In genomic region chr17:28554021-28554420, GRCm38 (mm10) we compare ENCODE assay signal across 14 mouse cellular contexts. TPM values are rescaled to one million over a fixed set of nuclear protein-coding genes. Genes with fewer than 3 reads are reported as not detected.
"Had no signal": no experiment of that assay in that cellular context is flagged by ENCODE, and none has a peak within 500 bp of the region (broad histone marks: within the 10 kb centered on the region; RNA-seq: fewer than 3 reads in every experiment).

No protein-coding gene starts in this region.

RNA-seq across cellular contexts. Expression of gene Clpsl2, which starts 4.8 kb away (rescaled TPM):
- polyA plus RNA-seq: lung, embryonic 14.5 days; lung, embryonic 16.5 days; midbrain, embryonic 10.5 days; midbrain, embryonic 12.5 days; midbrain, embryonic 14.5 days; midbrain, embryonic 16.5 days; myocyte; neural tube, embryonic 11.5 days; neural tube, embryonic 13.5 days; neural tube, embryonic 15.5 days; small intestine, adult 2 months; stomach, embryonic 14.5 days; stomach, embryonic 16.5 days; thymus, postnatal 0 days had no signal

RNA-seq across cellular contexts. Expression of gene Clps, which starts 6.5 kb away (rescaled TPM):
- polyA plus RNA-seq: midbrain, embryonic 10.5 days; midbrain, embryonic 12.5 days; midbrain, embryonic 14.5 days; midbrain, embryonic 16.5 days; myocyte; neural tube, embryonic 11.5 days; neural tube, embryonic 13.5 days; neural tube, embryonic 15.5 days had no signal

RNA-seq across cellular contexts. Expression of gene Armc12, which starts 23.4 kb away (rescaled TPM):
- polyA plus RNA-seq: lung, embryonic 14.5 days; lung, embryonic 16.5 days; midbrain, embryonic 10.5 days; midbrain, embryonic 12.5 days; midbrain, embryonic 14.5 days; midbrain, embryonic 16.5 days; myocyte; neural tube, embryonic 11.5 days; neural tube, embryonic 13.5 days; neural tube, embryonic 15.5 days; small intestine, adult 2 months; stomach, embryonic 14.5 days; stomach, embryonic 16.5 days; thymus, postnatal 0 days had no signal
